ENCODE assay signal across 8 mouse cellular contexts in genomic region chr10:41893433-41894411, GRCm38 (mm10).
A peak's percentile ranks its signal among the peaks of the same experiment; 100 is the strongest.
DNase-seq lines count a peak whose midpoint lies in the region; ATAC-seq and TF ChIP-seq lines count a peak whose summit lies in the region.

No protein-coding gene starts in this region.

- no peak overlapping the region for H3K4me3 ChIP-seq in heart, embryonic 10.5 days
- no peak overlapping the region for H3K4me3 ChIP-seq in heart, postnatal 0 days (ENCODE audit: low read depth, low read length)
- H3K4me3 ChIP-seq in macrophage (ENCODE audit: inconsistent target) = no peak overlapping the region

- peak; percentile 95 for DNase-seq in heart, adult 11 months
- DNase-seq in heart, embryonic 10.5 days (ENCODE audit: low spot score) = no peak
- DNase-seq in spleen, postnatal 36 days (ENCODE audit: low spot score in 2 of 2) = peak; percentile 72 to 74
- no peak for DNase-seq in spleen, postnatal 10 days (ENCODE audit: low spot score in 2 of 2)
- peak; percentile 53 for DNase-seq in heart, postnatal 0 days (ENCODE audit: low spot score)
- DNase-seq in cerebellum, adult 9-11 months = no peak
- DNase-seq in layer of hippocampus, postnatal 25 days (ENCODE audit: extremely low spot score in 1 of 2, low spot score in 1 of 2) = no peak

- H3K4me1 ChIP-seq in heart, embryonic 10.5 days = peaks cover 16% of the 10 kb centered on the region
- H3K4me1 ChIP-seq in heart, postnatal 0 days (ENCODE audit: control insufficient read depth, insufficient read depth) = peaks cover 30% of the 10 kb centered on the region

- no peak overlapping the region for H3K27ac ChIP-seq in heart, embryonic 10.5 days
- peak overlapping the region; percentile 86 for H3K27ac ChIP-seq in heart, postnatal 0 days (ENCODE audit: low read depth)
- H3K27ac ChIP-seq in macrophage = peak overlapping the region; percentile 25

- no peak for TF ChIP-seq CTCF in heart, postnatal 0 days (IDR thresholded peaks at IDR 0.05; ENCODE audit: low read depth)

- peaks cover 15% of the 10 kb centered on the region for H3K36me3 ChIP-seq in heart, embryonic 10.5 days
- peaks cover 23% of the 10 kb centered on the region for H3K36me3 ChIP-seq in heart, postnatal 0 days (replicated peaks; ENCODE audit: control insufficient read depth, insufficient read depth, low read length)
- H3K36me3 ChIP-seq in macrophage (ENCODE audit: inconsistent target) = peaks cover 30% of the 10 kb centered on the region

- 0 out of 2 replicates have a peak overlapping the region, but pooled peaks have one; percentile 3 for H3K9ac ChIP-seq in heart, postnatal 0 days (replicated peaks; ENCODE audit: low read depth, low read length)

- H3K4me2 ChIP-seq in heart, postnatal 0 days (ENCODE audit: low read depth, low read length) = peak overlapping the region; percentile 4; the same call in 1 of the 2 replicates

- peak; percentile 49; the same call in 1 of the 2 replicates for ATAC-seq in heart, postnatal 0 days (ENCODE audit: insufficient read depth, low read depth)

- TF ChIP-seq EP300 in heart, postnatal 0 days (IDR thresholded peaks at IDR 0.05; ENCODE audit: low read depth) = 0 out of 2 replicates have a peak, but pooled peaks have one; percentile 49

- no peaks in the 10 kb centered on the region for H3K27me3 ChIP-seq in heart, embryonic 10.5 days (ENCODE audit: insufficient read depth, poor library complexity, severe bottlenecking)
- H3K27me3 ChIP-seq in heart, postnatal 0 days (ENCODE audit: control insufficient read depth, insufficient read depth, low read length) = no peaks in the 10 kb centered on the region

- 63% methylated on average over 4 of the region's 4 CpGs for WGBS in heart, embryonic 10.5 days
- WGBS in heart, postnatal 0 days = 21% methylated on average over 4 of the region's 4 CpGs
- 42% methylated on average over 4 of the region's 4 CpGs for whole genome bisulfite sequencing in macrophage (ENCODE audit: missing documents)

- H3K79me2 ChIP-seq in macrophage (ENCODE audit: inconsistent target) = peaks cover 98% of the 10 kb centered on the region

- H3K9me3 ChIP-seq in heart, embryonic 10.5 days = no peaks in the 10 kb centered on the region
- no peaks in the 10 kb centered on the region for H3K9me3 ChIP-seq in heart, postnatal 0 days (replicated peaks; ENCODE audit: control insufficient read depth, low read length)

Comparison
In these comparisons a context has a peak if more than half of its experiments do, and no peak if none do; other contexts are left out.
1. DNase-seq: peak in heart, adult 11 months (single experiment), spleen, postnatal 36 days (2 of 2) and heart, postnatal 0 days (single experiment); none in heart, embryonic 10.5 days (single experiment), spleen, postnatal 10 days (0 of 2), cerebellum, adult 9-11 months (single experiment) and layer of hippocampus, postnatal 25 days (0 of 2).